Mouse (Mus musculus) heart, postnatal 0 days (tissue): ENCODE measurements around the gene Gm28778. TPM values are rescaled to one million over a fixed set of nuclear protein-coding genes. Genes with fewer than 3 reads are reported as not detected.

Source experiments
- ATAC-seq: fragments of 200-750 bp; cut with Nextera tagmentation; 2 replicates; pipeline ENCODE4 v1.8.0; 2017; ENCODE audit warnings: low read depth, moderate number of reproducible peaks, moderate library complexity; ENCODE audit not compliant: insufficient read depth
- DNase-seq: peaks from one replicate; pipeline ENCODE4 v3.0.0-alpha.2; 2016; ENCODE audit warnings: low spot score
- H3K27ac ChIP-seq: fragments of 300-500 bp; sonication (generic); 2 replicates; pipeline ENCODE4 v1.5.1; 2014; ENCODE audit warnings: low read depth, mild to moderate bottlenecking
- H3K27me3 ChIP-seq: fragments of 300-500 bp; sonication (generic); 2 replicates; pipeline ENCODE4 v1.6.1; 2014; ENCODE audit warnings: low read length, mixed read lengths; ENCODE audit not compliant: control insufficient read depth, insufficient read depth
- H3K36me3 ChIP-seq: fragments of 300-500 bp; sonication (generic); replicated peaks from 2 replicates; pipeline ENCODE4 v1.6.1; 2014; ENCODE audit warnings: low read length, mixed read lengths; ENCODE audit not compliant: control insufficient read depth, insufficient read depth
- H3K4me1 ChIP-seq: fragments of 300-500 bp; sonication (generic); 2 replicates; pipeline ENCODE4 v1.6.1; 2014; ENCODE audit warnings: antibody characterized with exemption; ENCODE audit not compliant: control insufficient read depth, insufficient read depth
- H3K4me2 ChIP-seq: fragments of 300-500 bp; sonication (generic); 2 replicates; pipeline ENCODE4 v1.6.1; 2014; ENCODE audit warnings: low read depth, mild to moderate bottlenecking, low read length, moderate library complexity
- H3K4me3 ChIP-seq: fragments of 300-500 bp; sonication (generic); 2 replicates; pipeline ENCODE4 v1.5.1; 2014; ENCODE audit warnings: low read depth, low read length
- H3K9ac ChIP-seq: fragments of 300-500 bp; sonication (generic); replicated peaks from 2 replicates; pipeline ENCODE4 v1.6.1; 2014; ENCODE audit warnings: low read depth, low read length, mixed read lengths
- H3K9me3 ChIP-seq: fragments of 300-500 bp; sonication (generic); replicated peaks from 2 replicates; pipeline ENCODE4 v1.6.1; 2016; ENCODE audit warnings: low read length; ENCODE audit not compliant: control insufficient read depth
- CTCF ChIP-seq: IDR thresholded peaks from 2 replicates; pipeline ENCODE4 v1.5.1; 2016; ENCODE audit warnings: antibody characterized with exemption, control low read depth, low read depth
- EP300 ChIP-seq: IDR thresholded peaks from 2 replicates; pipeline ENCODE4 v1.6.1; 2016; ENCODE audit warnings: antibody characterized with exemption, low read depth
- WGBS: fragments of 180-500 bp; shearing (Covaris S2); extraction: QIAGEN DNeasy Blood & Tissue Kit; methylation state at CpG from one replicate; pipeline ENCODE4 v1.1.7; 2014; 5-methylcytosine and 5-hydroxymethylcytosine counted together
- polyA plus RNA-seq: library from polyadenylated mRNA; unstranded; fragments of >200 nt; fragmentation: Nextera tagmentation; extraction: Ambion mirVana; gene quantifications from 2 replicates; pipeline ENCODE4 v1.2.1, GENCODE M21; 2015
- total RNA-seq: library from RNA; depleted of rRNA; stranded (reverse); fragments of >200 nt; gene quantifications from 2 replicates; pipeline ENCODE4 v1.2.3, GENCODE M21; 2014; ENCODE audit warnings: low replicate concordance

The Gm28778 gene
- total and polyA plus RNA-seq, 2 experiments from 2014 or later, result 3.7 TPM; not detected in 1

GRCm38 (mm10) chr1:53300506-53300905 lies 3.6 kb downstream of the Gm28778 start:
- WGBS, result 75% methylated on average over 4 of the region's 4 CpGs
- DNase-seq (no peak), ATAC-seq (no peak)
- no peak overlapping the region for H3K9ac ChIP-seq
- H3K27me3 ChIP-seq, result no peaks in the 10 kb centered on the region
- no peak overlapping the region for H3K4me3 ChIP-seq
- TF ChIP-seq CTCF (no peak), EP300 (no peak)
- no peak overlapping the region for H3K4me2 ChIP-seq
- no peak overlapping the region for H3K27ac ChIP-seq
- no peaks in the 10 kb centered on the region for H3K9me3 ChIP-seq
- no peaks in the 10 kb centered on the region for H3K4me1 ChIP-seq
- H3K36me3 ChIP-seq, result no peaks in the 10 kb centered on the region

DNA sequence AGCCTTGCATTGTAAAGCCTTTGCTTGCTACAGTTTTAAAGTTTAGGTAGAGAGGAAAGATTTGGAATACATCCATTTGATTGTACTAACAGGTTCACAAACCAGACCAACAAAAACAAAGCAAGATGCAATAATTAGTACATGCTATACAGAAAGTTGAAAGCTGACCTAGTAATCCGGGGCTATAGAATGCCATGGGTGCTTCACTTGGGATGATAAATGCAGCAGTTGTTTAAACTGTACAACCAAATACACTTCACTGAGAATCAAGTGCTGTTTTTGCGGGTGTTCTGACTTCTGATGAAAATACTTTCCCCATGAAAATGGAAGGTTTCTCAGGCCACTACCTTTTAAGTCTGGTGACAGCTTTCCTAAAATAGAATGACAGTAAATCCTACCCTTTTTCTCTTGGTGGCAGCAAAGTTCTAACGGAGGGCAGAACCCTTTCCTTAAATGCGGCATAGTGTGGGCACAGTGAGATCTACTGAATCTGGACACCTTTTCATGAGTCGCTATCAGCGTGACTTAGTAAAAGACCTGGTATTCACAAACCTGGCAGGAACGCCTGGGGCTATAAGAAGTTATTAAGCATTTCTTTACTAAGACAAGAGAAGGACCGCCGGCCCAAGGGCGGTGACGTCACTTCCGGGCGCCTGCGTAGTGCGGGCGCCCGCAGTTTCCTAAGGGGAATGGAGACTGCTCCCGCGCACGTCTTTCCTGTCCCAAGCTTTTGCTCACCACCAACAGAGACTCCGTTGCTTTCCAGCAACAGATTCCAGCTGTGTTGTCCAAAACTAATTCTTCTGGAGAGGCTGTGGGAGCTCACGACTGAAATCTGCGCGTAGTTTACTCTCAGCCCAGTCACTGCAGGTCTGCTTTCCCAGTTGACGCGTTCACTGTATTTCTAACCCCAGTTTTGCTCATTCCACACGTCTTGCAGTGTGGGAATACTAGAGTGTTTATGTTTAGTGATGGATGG lies 16.4 kb downstream of the Gm28778 start, which contains the start of gene Osgepl1:
Gene Osgepl1 (plus strand): TSS at position 636 of the 979 bp plus-strand sequence.
- Histone ChIP-seq H3K27ac (peak within 1 kb of the TSS; percentile 93), H3K9me3 (no peaks in the 10 kb centered on the region), H3K9ac (peak within 1 kb of the TSS; percentile 88), H3K36me3 (0 out of 2 replicates have a peak, but pooled peaks cover 4% of the 10 kb centered on the region), H3K27me3 (no peaks in the 10 kb centered on the region), H3K4me2 (peak within 1 kb of the TSS; percentile 83), H3K4me1 (no peaks in the 10 kb centered on the region; the same call in 1 of the 2 replicates), H3K4me3 (peak within 1 kb of the TSS; percentile 86)
- WGBS, result 2% methylated on average over 27 of the region's 27 CpGs
- peak; percentile 94 for ATAC-seq
- peak; percentile 33 for TF ChIP-seq CTCF
- TF ChIP-seq EP300, result no peak
- peak; percentile 83 for DNase-seq

- Histone ChIP-seq H3K36me3 (peaks cover 24% of the 10 kb centered on the region), H3K9ac (no peak overlapping the region), H3K4me2 (no peak overlapping the region), H3K27me3 (no peaks in the 10 kb centered on the region), H3K4me3 (no peak overlapping the region), H3K9me3 (no peaks in the 10 kb centered on the region), H3K27ac (no peak overlapping the region), H3K4me1 (no peaks in the 10 kb centered on the region; the same call in 1 of the 2 replicates)
- TF ChIP-seq EP300 (no peak), CTCF (no peak)
- no peak for DNase-seq
- ATAC-seq, result no peak
- WGBS, result 96% methylated on average over 4 of the region's 4 CpGs
Measured at GRCm38 (mm10) chr1:53321662-53322344, 24.9 kb downstream of the Gm28778 start.

GRCm38 (mm10) chr1:53323254-53323653 lies 26.3 kb downstream of the Gm28778 start:
- Histone ChIP-seq H3K4me2 (no peak overlapping the region), H3K9me3 (no peaks in the 10 kb centered on the region), H3K4me3 (no peak overlapping the region), H3K27me3 (no peaks in the 10 kb centered on the region), H3K4me1 (no peaks in the 10 kb centered on the region), H3K9ac (no peak overlapping the region), H3K36me3 (peaks cover 20% of the 10 kb centered on the region), H3K27ac (no peak overlapping the region)
- no peak for DNase-seq
- ATAC-seq, result no peak
- TF ChIP-seq EP300, result no peak
- TF ChIP-seq CTCF, result no peak
- 87% methylated on average over 5 of the region's 5 CpGs for WGBS

DNA sequence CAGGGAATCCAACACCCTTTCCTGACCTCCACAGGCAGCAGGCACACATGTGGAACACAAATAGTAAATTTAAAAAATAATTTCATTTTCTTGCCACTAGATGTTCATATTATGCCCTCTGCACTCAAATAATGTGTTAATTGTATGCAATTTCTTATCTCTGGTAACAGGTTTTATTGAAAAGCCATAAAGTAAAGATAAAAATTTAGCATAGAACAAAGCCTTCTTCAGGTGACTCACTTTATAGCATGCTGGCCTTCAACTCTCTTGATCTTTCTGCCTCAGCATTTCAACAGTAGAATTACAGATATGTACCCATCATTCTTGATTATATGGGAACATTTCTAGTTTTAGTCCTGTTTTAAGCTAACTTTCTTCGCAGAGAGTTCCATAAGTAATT lies 27.4 kb downstream of the Gm28778 start:
- DNase-seq, result no peak
- Histone ChIP-seq H3K9ac (no peak overlapping the region), H3K27ac (no peak overlapping the region), H3K9me3 (no peaks in the 10 kb centered on the region), H3K36me3 (peaks cover 14% of the 10 kb centered on the region), H3K27me3 (no peaks in the 10 kb centered on the region), H3K4me1 (no peaks in the 10 kb centered on the region), H3K4me3 (no peak overlapping the region), H3K4me2 (no peak overlapping the region)
- no peak for ATAC-seq
- TF ChIP-seq CTCF, result no peak
- no peak for TF ChIP-seq EP300
- 88% methylated on average over 1 of the region's 1 CpGs for WGBS
